Mouse (Mus musculus) intestine, embryonic 15.5 days (tissue): ENCODE data around the gene Nop58. TPM values are rescaled to one million over a fixed set of nuclear protein-coding genes. Genes with fewer than 3 reads are reported as not detected.

Experiments used
- ATAC-seq: fragments of 200-750 bp; cut with Nextera tagmentation; 2 replicates; pipeline ENCODE4 v1.8.0; 2017; ENCODE audit warnings: moderate TSS enrichment, moderate library complexity
- H3K27ac ChIP-seq: fragments of 300-500 bp; sonication (generic); 2 replicates; pipeline ENCODE4 v1.5.1; 2015; ENCODE audit warnings: mild to moderate bottlenecking, inconsistent platforms
- H3K27me3 ChIP-seq: fragments of 300-500 bp; sonication (generic); replicated peaks from 2 replicates; pipeline ENCODE4 v1.6.1; 2015; ENCODE audit warnings: inconsistent platforms
- H3K36me3 ChIP-seq: fragments of 300-500 bp; sonication (generic); 2 replicates; pipeline ENCODE4 v1.6.1; 2015; ENCODE audit warnings: inconsistent platforms
- H3K4me1 ChIP-seq: fragments of 300-500 bp; sonication (generic); replicated peaks from 2 replicates; pipeline ENCODE4 v1.6.1; 2015; ENCODE audit warnings: inconsistent platforms
- H3K4me2 ChIP-seq: fragments of 300-500 bp; sonication (generic); replicated peaks from 2 replicates; pipeline ENCODE4 v1.6.1; 2015; ENCODE audit warnings: mild to moderate bottlenecking, inconsistent platforms
- H3K4me3 ChIP-seq: fragments of 300-500 bp; sonication (generic); replicated peaks from 2 replicates; pipeline ENCODE4 v1.5.1; 2015; ENCODE audit warnings: inconsistent platforms
- H3K9ac ChIP-seq: fragments of 300-500 bp; sonication (generic); 2 replicates; pipeline ENCODE4 v1.6.1; 2015; ENCODE audit warnings: inconsistent platforms
- H3K9me3 ChIP-seq: fragments of 300-500 bp; sonication (generic); 2 replicates; pipeline ENCODE4 v1.6.1; 2016; ENCODE audit warnings: inconsistent platforms
- WGBS: fragments of 180-500 bp; shearing (Covaris S2); methylation state at CpG from one replicate; pipeline ENCODE4 v1.1.7; 2015; 5-methylcytosine and 5-hydroxymethylcytosine counted together
- polyA plus RNA-seq: library from polyadenylated mRNA; unstranded; fragments of >200 nt; fragmentation: Nextera tagmentation; extraction: Ambion mirVana; gene quantifications from 2 replicates; pipeline ENCODE4 v1.2.1, GENCODE M21; 2015

The Nop58 gene
- polyA plus RNA-seq, 1 experiment from 2014 or later, result 279 TPM

GRCm38 (mm10) chr1:59669962-59670630, 14.7 kb upstream of the Nop58 start:
- Histone ChIP-seq H3K27me3 (no peaks in the 10 kb centered on the region), H3K9ac (peak overlapping the region; percentile 100), H3K27ac (peak overlapping the region; percentile 96), H3K4me3 (peak overlapping the region; percentile 98), H3K4me2 (peak overlapping the region; percentile 69), H3K9me3 (no peaks in the 10 kb centered on the region), H3K36me3 (no peaks in the 10 kb centered on the region), H3K4me1 (peaks cover 5% of the 10 kb centered on the region; the same call in 1 of the 2 replicates)
- under 1% methylated on average over 42 of the region's 54 CpGs for WGBS
- peak; percentile 73 for ATAC-seq

- Histone ChIP-seq H3K9me3 (no peaks in the 10 kb centered on the region), H3K9ac (peak within 1 kb of the TSS; percentile 100), H3K27ac (peak within 1 kb of the TSS; percentile 96), H3K4me1 (peaks cover 5% of the 10 kb centered on the region; the same call in 1 of the 2 replicates), H3K36me3 (no peaks in the 10 kb centered on the region), H3K27me3 (no peaks in the 10 kb centered on the region), H3K4me3 (peak within 1 kb of the TSS; percentile 98), H3K4me2 (peak within 1 kb of the TSS; percentile 69)
- under 1% methylated on average over 36 of the region's 36 CpGs for WGBS
- peak; percentile 95 for ATAC-seq
Observed at GRCm38 (mm10) chr1:59670641-59671168, 14.1 kb upstream of the Nop58 start, which contains the start of gene Sumo1. Sumo1 (minus strand) TSS chr1:59670834.

- WGBS, result 95% methylated on average over 2 of the region's 2 CpGs
- no peaks in the 10 kb centered on the region for H3K27me3 ChIP-seq
- H3K4me3 ChIP-seq, result no peak overlapping the region
- H3K4me2 ChIP-seq, result no peak overlapping the region
- ATAC-seq, result no peak
- peaks cover under 1% of the 10 kb centered on the region; the same call in 1 of the 2 replicates for H3K4me1 ChIP-seq
- H3K36me3 ChIP-seq, result no peaks in the 10 kb centered on the region
- H3K27ac ChIP-seq, result no peak overlapping the region
- H3K9me3 ChIP-seq, result no peaks in the 10 kb centered on the region
- no peak overlapping the region for H3K9ac ChIP-seq
Observed at GRCm38 (mm10) chr1:59673661-59674060, 11.1 kb upstream of the Nop58 start.

GRCm38 (mm10) chr1:59683926-59684818, 599 bp upstream of the Nop58 start:
- peak overlapping the region; percentile 69 for H3K4me2 ChIP-seq
- peaks cover 6% of the 10 kb centered on the region; the same call in 1 of the 2 replicates for H3K4me1 ChIP-seq
- peak overlapping the region; percentile 31 for H3K4me3 ChIP-seq
- WGBS, result 8% methylated on average over 11 of the region's 11 CpGs
- no peaks in the 10 kb centered on the region for H3K27me3 ChIP-seq
- no peaks in the 10 kb centered on the region for H3K36me3 ChIP-seq
- ATAC-seq, result peak; percentile 52
- H3K9me3 ChIP-seq, result no peaks in the 10 kb centered on the region
- peak overlapping the region; percentile 22; the same call in 1 of the 2 replicates for H3K9ac ChIP-seq
- H3K27ac ChIP-seq, result peak overlapping the region; percentile 74

GRCm38 (mm10) chr1:59687493-59687892, 2.7 kb downstream of the Nop58 start:
- H3K27ac ChIP-seq, result no peak overlapping the region
- no peak for ATAC-seq
- WGBS, result 56% methylated on average over 1 of the region's 1 CpGs
- H3K4me2 ChIP-seq, result peak overlapping the region; percentile 69
- no peaks in the 10 kb centered on the region for H3K9me3 ChIP-seq
- H3K4me3 ChIP-seq, result no peak overlapping the region
- 0 out of 2 replicates have a peak, but pooled peaks cover 3% of the 10 kb centered on the region for H3K36me3 ChIP-seq
- no peaks in the 10 kb centered on the region for H3K27me3 ChIP-seq
- H3K4me1 ChIP-seq, result peaks cover 6% of the 10 kb centered on the region; the same call in 1 of the 2 replicates
- 0 out of 2 replicates have a peak overlapping the region, but pooled peaks have one; percentile 1 for H3K9ac ChIP-seq

GRCm38 (mm10) chr1:59690467-59690866, 5.7 kb downstream of the Nop58 start:
- Histone ChIP-seq H3K27me3 (no peaks in the 10 kb centered on the region), H3K27ac (no peak overlapping the region), H3K4me3 (no peak overlapping the region), H3K9ac (no peak overlapping the region), H3K4me2 (no peak overlapping the region), H3K9me3 (no peaks in the 10 kb centered on the region), H3K4me1 (peaks cover 6% of the 10 kb centered on the region; the same call in 1 of the 2 replicates), H3K36me3 (0 out of 2 replicates have a peak, but pooled peaks cover 8% of the 10 kb centered on the region)
- 89% methylated on average over 5 of the region's 5 CpGs for WGBS
- no peak for ATAC-seq

- H3K9me3 ChIP-seq, result no peaks in the 10 kb centered on the region
- H3K36me3 ChIP-seq, result peaks cover 34% of the 10 kb centered on the region
- H3K27me3 ChIP-seq, result no peaks in the 10 kb centered on the region
- H3K27ac ChIP-seq, result no peak overlapping the region; the same call in 1 of the 2 replicates
- H3K4me2 ChIP-seq, result no peak overlapping the region
- no peaks in the 10 kb centered on the region for H3K4me1 ChIP-seq
- H3K4me3 ChIP-seq, result no peak overlapping the region
- WGBS, result 75% methylated on average over 5 of the region's 5 CpGs
- H3K9ac ChIP-seq, result no peak overlapping the region
- ATAC-seq, result peak; percentile 71; the same call in 1 of the 2 replicates
Observed at GRCm38 (mm10) chr1:59697751-59698150, 13.0 kb downstream of the Nop58 start.

- Histone ChIP-seq H3K9me3 (no peaks in the 10 kb centered on the region), H3K36me3 (peaks cover 34% of the 10 kb centered on the region), H3K4me1 (no peaks in the 10 kb centered on the region), H3K4me3 (no peak overlapping the region), H3K9ac (no peak overlapping the region), H3K27me3 (no peaks in the 10 kb centered on the region), H3K4me2 (no peak overlapping the region), H3K27ac (no peak overlapping the region)
- ATAC-seq, result no peak
- 92% methylated on average over 3 of the region's 3 CpGs for WGBS
Observed at GRCm38 (mm10) chr1:59698207-59698606, 13.4 kb downstream of the Nop58 start.

GRCm38 (mm10) chr1:59701766-59702165, 17.0 kb downstream of the Nop58 start:
- Histone ChIP-seq H3K27me3 (no peaks in the 10 kb centered on the region), H3K4me1 (no peaks in the 10 kb centered on the region), H3K9me3 (no peaks in the 10 kb centered on the region), H3K4me3 (no peak overlapping the region), H3K9ac (no peak overlapping the region), H3K27ac (no peak overlapping the region), H3K36me3 (peaks cover 33% of the 10 kb centered on the region), H3K4me2 (no peak overlapping the region)
- ATAC-seq, result no peak
- 95% methylated on average over 1 of the region's 1 CpGs for WGBS

- WGBS, result 42% methylated on average over 4 of the region's 4 CpGs
- Histone ChIP-seq H3K27ac (no peak overlapping the region), H3K9me3 (no peaks in the 10 kb centered on the region)
Observed at GRCm38 (mm10) chr1:59719900-59720299, 35.1 kb downstream of the Nop58 start.

GRCm38 (mm10) chr1:59725661-59726060, 40.9 kb downstream of the Nop58 start:
- ATAC-seq, result no peak
- Histone ChIP-seq H3K4me2 (no peak overlapping the region), H3K27me3 (no peaks in the 10 kb centered on the region), H3K9ac (no peak overlapping the region), H3K4me3 (no peak overlapping the region), H3K36me3 (no peaks in the 10 kb centered on the region), H3K27ac (no peak overlapping the region), H3K4me1 (peaks cover 3% of the 10 kb centered on the region), H3K9me3 (no peaks in the 10 kb centered on the region)
- WGBS, result 55% methylated on average over 4 of the region's 4 CpGs

More at GRCm38 (mm10) chr1:59719900-59720299, 35.1 kb downstream of the Nop58 start:
- ATAC-seq, result peak; percentile 47; the same call in 1 of the 2 replicates
- Histone ChIP-seq H3K9ac (no peak overlapping the region), H3K36me3 (peaks cover 8% of the 10 kb centered on the region), H3K4me1 (no peaks in the 10 kb centered on the region), H3K4me3 (no peak overlapping the region), H3K4me2 (no peak overlapping the region), H3K27me3 (no peaks in the 10 kb centered on the region)

- Histone ChIP-seq H3K4me3 (no peak overlapping the region), H3K36me3 (no peaks in the 10 kb centered on the region), H3K9me3 (no peaks in the 10 kb centered on the region), H3K27ac (no peak overlapping the region), H3K4me1 (peaks cover 3% of the 10 kb centered on the region), H3K4me2 (no peak overlapping the region), H3K9ac (no peak overlapping the region), H3K27me3 (no peaks in the 10 kb centered on the region)
- no peak for ATAC-seq
- 87% methylated on average over 8 of the region's 8 CpGs for WGBS
Observed at GRCm38 (mm10) chr1:59730106-59730505, 45.3 kb downstream of the Nop58 start.
